Mouse (Mus musculus) kidney, adult 2 months (tissue): Measurements from ENCODE around the gene Serinc3.

ENCODE experiments used
- CTCF ChIP-seq: fragments of 200-500 bp; conservative IDR thresholded peaks from 2 replicates; pipeline ENCODE4 v1.5.1; 2011; ENCODE audit warnings: low read depth, mild to moderate bottlenecking, control low read depth, low read length, moderate library complexity, mixed read lengths; ENCODE audit not compliant: insufficient read depth, insufficient read length
- POLR2A ChIP-seq: fragments of 200-500 bp; IDR thresholded peaks from one replicate; pipeline ENCODE4 v1.6.1; 2011; ENCODE audit warnings: low read depth, low read length, control low read depth

DNA sequence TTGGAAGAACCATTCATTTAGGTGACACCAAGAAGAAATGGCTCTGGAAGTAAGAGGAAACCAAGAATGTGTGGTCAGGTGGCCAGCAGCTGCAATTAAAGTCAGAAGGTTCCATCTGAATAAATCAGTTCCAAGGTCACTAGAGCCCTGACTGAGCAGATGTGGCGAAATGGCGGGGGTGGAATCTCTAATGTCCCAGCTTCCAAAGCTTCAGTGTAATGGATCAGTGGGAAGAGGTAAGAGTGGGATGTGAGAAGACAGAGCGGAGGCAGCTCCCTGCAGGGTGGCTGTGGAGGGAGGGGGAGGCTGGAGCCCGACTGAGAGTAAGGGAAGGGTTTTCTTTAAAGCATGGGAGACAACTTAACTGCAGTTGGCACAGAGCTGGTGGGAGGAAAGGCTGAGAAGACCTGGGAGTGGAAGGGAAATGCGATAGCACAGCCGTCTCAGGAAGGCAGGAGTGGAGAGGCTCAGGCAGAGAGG lies 16.5 kb upstream of the Serinc3 start:
- TF ChIP-seq POLR2A = no peak
- no peak for TF ChIP-seq CTCF
